Comparison of ENCODE assay signal across 16 mouse cellular contexts in genomic region chr4:102821786-102822185, GRCm38 (mm10).
"Had no signal": no experiment of that assay in that cellular context is flagged by ENCODE, and none has a peak within 500 bp of the region (broad histone marks: within the 10 kb centered on the region; RNA-seq: fewer than 3 reads in every experiment).

No protein-coding gene starts in this region.

- H3K27ac ChIP-seq: kidney, embryonic 15.5 days; limb, embryonic 13.5 days; liver, embryonic 14.5 days; macrophage; midbrain, embryonic 15.5 days; neural tube, embryonic 12.5 days; stomach, embryonic 15.5 days had no signal

- DNase-seq: kidney, adult 2 months; kidney, postnatal 14 days; left cerebral cortex, postnatal 4 days; retina, postnatal 1 day; right cerebral cortex, postnatal 14 days; thymus, postnatal 36 days had no signal

- H3K4me2 ChIP-seq: kidney, embryonic 15.5 days; limb, embryonic 13.5 days; midbrain, embryonic 11.5 days; midbrain, embryonic 15.5 days; neural tube, embryonic 12.5 days; stomach, embryonic 15.5 days had no signal

- H3K27me3 ChIP-seq: kidney, embryonic 15.5 days; limb, embryonic 13.5 days; megakaryocyte, embryonic 14.5 days; midbrain, embryonic 15.5 days; neural tube, embryonic 12.5 days; stomach, embryonic 15.5 days had no signal

- H3K4me1 ChIP-seq: kidney, embryonic 15.5 days; megakaryocyte, embryonic 14.5 days; midbrain, embryonic 15.5 days; neural tube, embryonic 12.5 days; stomach, embryonic 15.5 days had no signal

- H3K9ac ChIP-seq: kidney, embryonic 15.5 days; limb, embryonic 13.5 days; liver, embryonic 14.5 days; midbrain, embryonic 15.5 days; neural tube, embryonic 12.5 days; stomach, embryonic 15.5 days had no signal

- H3K4me3 ChIP-seq: kidney, embryonic 15.5 days; limb, embryonic 13.5 days; megakaryocyte, embryonic 14.5 days; midbrain, embryonic 15.5 days; neural tube, embryonic 12.5 days; stomach, embryonic 15.5 days had no signal

- ATAC-seq: intestine, embryonic 16.5 days; midbrain, embryonic 15.5 days had no signal

- H3K9me3 ChIP-seq: kidney, embryonic 15.5 days; limb, embryonic 13.5 days; megakaryocyte, embryonic 14.5 days; midbrain, embryonic 15.5 days; neural tube, embryonic 12.5 days; stomach, embryonic 15.5 days had no signal

- H3K36me3 ChIP-seq: kidney, embryonic 15.5 days; limb, embryonic 13.5 days; midbrain, embryonic 15.5 days; neural tube, embryonic 12.5 days; stomach, embryonic 15.5 days had no signal
